Mouse (Mus musculus) heart, embryonic 14.5 days (tissue): ENCODE measurements at regions not wholly inside any gene's neighbourhood (a gene's known extent, or its start where the extent isn't known, plus 50 kb on each side); places are given as distances from the start of the nearest gene placed in this dataset.

Experiments used
- ATAC-seq: fragments of 200-750 bp; cut with Nextera tagmentation; 2 replicates; pipeline ENCODE4 v1.8.0; 2017; ENCODE audit warnings: low read depth, moderate TSS enrichment; ENCODE audit not compliant: insufficient number of reproducible peaks, insufficient read depth, low FRiP score
- H3K27ac ChIP-seq, 2 experiments: fragments of 200-500 bp in 1 of 2; fragments of 300-500 bp in 1 of 2; sonication (generic) in 1 of 2; replicated peaks in 1 of 2; 2 replicates each; pipeline ENCODE4 v1.5.1; 2012 to 2014; ENCODE audit warnings: low read depth in 2 of 2, low read length in 2 of 2, control low read depth in 1 of 2, mild to moderate bottlenecking in 1 of 2, mixed read lengths in 1 of 2; ENCODE audit not compliant: control insufficient read depth in 1 of 2, insufficient read depth in 1 of 2
- H3K27me3 ChIP-seq: fragments of 300-500 bp; sonication (generic); 2 replicates; pipeline ENCODE4 v1.6.1; 2014; ENCODE audit warnings: mild to moderate bottlenecking, low read length, control low read depth; ENCODE audit not compliant: control insufficient read depth, insufficient read depth
- H3K36me3 ChIP-seq: fragments of 300-500 bp; sonication (generic); 2 replicates; pipeline ENCODE4 v1.6.1; 2014; ENCODE audit warnings: mild to moderate bottlenecking, control low read depth, low read length, mixed read lengths; ENCODE audit not compliant: control insufficient read depth, insufficient read depth
- H3K4me1 ChIP-seq, 2 experiments: fragments of 200-500 bp in 1 of 2; fragments of 300-500 bp in 1 of 2; sonication (generic) in 1 of 2; 2 replicates each; pipeline ENCODE4 v1.6.1; 2012 to 2014; ENCODE audit warnings: low read length in 2 of 2, control low read depth in 1 of 2, mixed read lengths in 1 of 2; ENCODE audit not compliant: control insufficient read depth in 2 of 2, insufficient read depth in 2 of 2
- H3K4me2 ChIP-seq: fragments of 300-500 bp; sonication (generic); 2 replicates; pipeline ENCODE4 v1.6.1; 2014; ENCODE audit warnings: mild to moderate bottlenecking, low read length
- H3K4me3 ChIP-seq, 2 experiments: fragments of 200-500 bp in 1 of 2; fragments of 300-500 bp in 1 of 2; sonication (generic) in 1 of 2; 2 replicates each; pipeline ENCODE4 v1.5.1; 2012 to 2014; ENCODE audit warnings: low read length in 2 of 2, mild to moderate bottlenecking in 2 of 2, control low read depth in 1 of 2, low read depth in 1 of 2, moderate library complexity in 1 of 2; ENCODE audit not compliant: control insufficient read depth in 1 of 2, insufficient read depth in 1 of 2
- H3K9ac ChIP-seq: fragments of 300-500 bp; sonication (generic); 2 replicates; pipeline ENCODE4 v1.6.1; 2014; ENCODE audit warnings: mild to moderate bottlenecking, low read length
- H3K9me3 ChIP-seq: fragments of 300-500 bp; sonication (generic); 2 replicates; pipeline ENCODE4 v1.6.1; 2016; ENCODE audit warnings: low read length, control low read depth; ENCODE audit not compliant: control insufficient read depth
- WGBS: fragments of 180-500 bp; shearing (Covaris S2); extraction: QIAGEN DNeasy Blood & Tissue Kit; methylation state at CpG from one replicate; pipeline ENCODE4 v1.1.7; 2014; 5-methylcytosine and 5-hydroxymethylcytosine counted together

GRCm38 (mm10) chr10:54448352-54449043 is 372.1 kb upstream of the Man1a start:
- Histone ChIP-seq H3K27me3 (no peaks in the 10 kb centered on the region), H3K36me3 (no peaks in the 10 kb centered on the region), H3K4me1 (no peaks in the 10 kb centered on the region), H3K9me3 (no peaks in the 10 kb centered on the region), H3K4me3 (no peak overlapping the region), H3K27ac (no peak overlapping the region), H3K9ac (no peak overlapping the region), H3K4me2 (no peak overlapping the region)
- 76% methylated on average over 2 of the region's 2 CpGs for WGBS
- no peak for ATAC-seq

- Histone ChIP-seq H3K9me3 (no peaks in the 10 kb centered on the region), H3K36me3 (no peaks in the 10 kb centered on the region), H3K4me1 (no peaks in the 10 kb centered on the region), H3K4me2 (no peak overlapping the region), H3K9ac (no peak overlapping the region), H3K4me3 (no peak overlapping the region), H3K27ac (no peak overlapping the region), H3K27me3 (no peaks in the 10 kb centered on the region)
- WGBS, result 56% methylated on average over 5 of the region's 5 CpGs
- ATAC-seq, result no peak
Observed at GRCm38 (mm10) chr10:54403223-54403926, 327.0 kb upstream of the Man1a start.

GRCm38 (mm10) chr10:54383751-54384150 is 307.3 kb upstream of the Man1a start:
- Histone ChIP-seq H3K9ac (no peak overlapping the region), H3K27me3 (no peaks in the 10 kb centered on the region), H3K36me3 (no peaks in the 10 kb centered on the region), H3K4me3 (no peak overlapping the region), H3K4me1 (no peaks in the 10 kb centered on the region), H3K9me3 (no peaks in the 10 kb centered on the region), H3K4me2 (no peak overlapping the region), H3K27ac (no peak overlapping the region)
- WGBS, result 81% methylated on average over 2 of the region's 2 CpGs
- ATAC-seq, result no peak

- Histone ChIP-seq H3K4me1 (no peaks in the 10 kb centered on the region), H3K9ac (no peak overlapping the region), H3K4me2 (no peak overlapping the region), H3K27me3 (no peaks in the 10 kb centered on the region), H3K36me3 (no peaks in the 10 kb centered on the region), H3K27ac (no peak overlapping the region), H3K9me3 (no peaks in the 10 kb centered on the region), H3K4me3 (no peak overlapping the region)
- 78% methylated on average over 2 of the region's 2 CpGs for WGBS
- no peak for ATAC-seq
Observed at GRCm38 (mm10) chr10:54381530-54381929, 305.1 kb upstream of the Man1a start.

GRCm38 (mm10) chr10:54369158-54369557 is 292.7 kb upstream of the Man1a start:
- 82% methylated on average over 3 of the region's 3 CpGs for WGBS
- no peak for ATAC-seq
- Histone ChIP-seq H3K4me1 (peaks cover 0 to 8% of the 10 kb centered on the region in 2 experiments; a peak in 3 of 4 replicates), H3K4me2 (no peak overlapping the region), H3K27me3 (no peaks in the 10 kb centered on the region), H3K27ac (no peak overlapping the region), H3K36me3 (no peaks in the 10 kb centered on the region), H3K9me3 (no peaks in the 10 kb centered on the region), H3K9ac (no peak overlapping the region), H3K4me3 (no peak overlapping the region)

GRCm38 (mm10) chr10:54365315-54365714 is 288.9 kb upstream of the Man1a start:
- no peaks in the 10 kb centered on the region for H3K36me3 ChIP-seq
- no peak overlapping the region for H3K4me3 ChIP-seq
- no peak overlapping the region for H3K9ac ChIP-seq
- peaks cover 0 to 8% of the 10 kb centered on the region in 2 experiments; a peak in 3 of 4 replicates for H3K4me1 ChIP-seq
- H3K9me3 ChIP-seq, result no peaks in the 10 kb centered on the region
- WGBS, result 12% methylated on average over 4 of the region's 4 CpGs
- H3K27me3 ChIP-seq, result no peaks in the 10 kb centered on the region
- peak; percentile 59 for ATAC-seq
- H3K27ac ChIP-seq, result peak overlapping the region in 1 of 2 experiments; percentile 24; a peak in 1 of 4 replicates
- H3K4me2 ChIP-seq, result no peak overlapping the region

GRCm38 (mm10) chr10:54337234-54337633 is 260.8 kb upstream of the Man1a start:
- ATAC-seq, result no peak
- Histone ChIP-seq H3K27ac (no peak overlapping the region), H3K4me1 (no peaks in the 10 kb centered on the region), H3K4me3 (no peak overlapping the region), H3K9me3 (no peaks in the 10 kb centered on the region), H3K9ac (no peak overlapping the region), H3K27me3 (no peaks in the 10 kb centered on the region), H3K36me3 (no peaks in the 10 kb centered on the region), H3K4me2 (no peak overlapping the region)
- 73% methylated on average over 4 of the region's 4 CpGs for WGBS
